Mouse (Mus musculus): Measurements from ENCODE around the gene Spsb1.

Spsb1 gene

DNA sequence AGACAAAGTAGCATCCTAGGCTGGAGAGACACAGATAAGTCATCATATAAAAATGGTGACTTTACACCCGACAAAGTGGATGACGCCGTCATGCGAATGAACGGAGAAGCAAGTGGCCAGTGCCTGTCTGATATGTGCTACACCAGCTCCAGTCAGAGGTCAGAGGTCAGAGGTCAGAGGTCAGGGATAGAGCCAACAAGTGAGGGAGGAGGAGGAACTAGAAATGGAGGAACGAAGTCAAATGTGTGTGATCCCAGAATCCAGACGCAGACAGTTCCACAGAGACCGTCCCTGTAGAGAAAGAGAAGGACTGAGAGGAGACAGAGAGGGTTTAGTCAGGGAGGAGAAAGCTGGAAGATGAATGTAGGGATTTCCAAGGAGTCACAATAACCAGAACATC lies 103.3 kb downstream of the Spsb1 start:
- DNase-seq, result no peak

DNA sequence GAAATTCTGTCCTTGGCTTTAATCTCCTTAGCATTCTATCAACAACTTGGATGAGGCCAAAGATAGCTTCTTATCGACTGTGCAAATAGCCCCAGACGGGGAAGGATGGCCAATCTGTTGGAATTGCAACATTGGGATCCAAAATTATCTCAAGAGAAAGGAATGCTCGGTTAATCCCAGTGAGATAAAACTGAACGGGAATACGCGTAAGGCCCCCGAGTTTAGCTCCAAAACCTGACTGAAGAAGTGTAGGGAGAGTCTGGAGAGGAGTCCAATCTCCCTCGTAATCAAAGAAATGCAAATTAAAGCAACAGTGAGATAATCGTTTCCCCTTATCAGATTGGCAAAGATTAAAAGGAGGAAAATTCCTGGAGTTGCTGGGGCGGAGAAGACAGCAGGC lies 104.2 kb downstream of the Spsb1 start:
- DNase-seq, result no peak

DNA sequence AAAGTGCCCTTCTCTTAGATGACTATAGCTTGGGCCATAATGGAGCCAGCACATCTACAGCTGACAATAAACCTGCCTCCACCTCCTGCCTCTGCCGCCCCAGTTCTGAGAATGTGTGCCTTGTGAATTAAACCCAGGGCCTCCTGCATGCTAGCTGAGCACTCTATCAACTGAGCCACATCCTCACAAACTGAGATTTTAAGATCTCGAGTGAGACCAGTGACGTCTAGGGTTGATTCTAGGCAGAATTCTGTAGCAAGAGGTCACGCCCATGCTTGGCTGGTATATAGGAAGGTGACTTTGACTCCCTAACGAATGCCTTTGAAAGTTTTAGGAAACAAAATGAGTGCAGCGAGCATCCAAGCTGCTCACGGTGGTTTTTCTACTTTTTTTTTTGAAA lies 104.8 kb downstream of the Spsb1 start:
- DNase-seq, result no peak

DNA sequence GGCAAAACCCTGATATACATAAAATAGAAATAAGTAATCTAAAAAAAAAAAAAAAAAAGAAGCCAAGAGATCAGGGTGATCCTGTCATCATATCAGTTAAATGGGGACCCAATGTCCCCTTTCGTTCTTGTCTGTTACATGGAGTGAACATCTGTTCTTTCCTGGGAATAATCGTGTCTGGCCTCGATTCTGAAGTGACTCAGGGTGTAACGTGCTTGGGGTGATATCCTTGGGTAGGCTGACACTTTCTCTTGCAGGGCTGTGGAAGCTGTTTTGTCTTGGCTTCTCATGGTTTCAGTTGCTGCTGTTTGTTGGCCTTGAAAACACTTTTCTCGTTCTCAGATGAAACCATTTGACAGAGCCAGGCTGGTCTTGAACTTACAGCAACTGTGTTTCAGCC lies 105.8 kb downstream of the Spsb1 start:
- DNase-seq, result no peak

DNA sequence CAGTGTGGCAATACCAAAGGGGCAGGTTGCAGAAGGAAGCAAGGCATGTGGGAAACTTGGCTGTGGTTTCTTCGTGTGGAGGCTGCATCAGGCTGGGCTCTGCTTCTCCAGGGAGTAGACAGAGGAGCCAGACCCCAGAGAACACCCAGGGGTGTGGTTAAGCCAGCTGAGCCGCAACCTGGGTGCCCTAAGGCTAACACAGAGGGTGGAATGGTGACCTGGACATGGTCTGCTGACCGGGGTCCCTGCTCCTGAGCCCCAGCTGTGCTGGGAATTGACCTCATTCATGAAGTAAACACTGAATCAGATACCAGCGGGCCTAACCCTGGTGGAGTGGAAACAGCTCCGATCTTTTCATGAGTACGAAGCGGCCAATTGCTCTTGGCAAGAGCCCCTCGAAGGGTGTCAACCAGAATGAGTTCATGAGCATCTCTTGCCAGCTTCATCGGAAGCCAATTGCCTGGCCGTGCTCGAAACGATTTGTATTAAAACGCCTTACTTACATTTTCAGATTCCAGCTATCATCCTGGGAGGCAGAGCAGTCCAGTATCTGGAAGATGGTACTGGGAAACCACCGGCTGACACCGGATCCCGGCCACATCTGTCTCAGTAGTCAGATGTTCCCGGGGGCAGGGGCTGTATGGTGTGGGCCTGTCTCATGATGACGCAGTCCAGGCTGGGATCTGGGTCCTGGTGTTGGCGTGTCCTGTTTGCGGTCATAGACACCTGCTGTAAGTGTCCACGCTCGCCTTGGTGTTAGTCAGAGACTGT lies 107.8 kb downstream of the Spsb1 start:
- no peak for DNase-seq
